Mouse (Mus musculus) myocyte (in vitro differentiated cells): Measurements from ENCODE around the gene Chd3.
A peak's percentile ranks its signal among the peaks of the same experiment; 100 is the strongest.

Experiments
- CEBPB ChIP-seq: IDR thresholded peaks from 2 replicates; pipeline ENCODE4 v1.6.1; 2011; ENCODE audit warnings: mild to moderate bottlenecking, moderate library complexity; ENCODE audit not compliant: poor library complexity, insufficient read depth, severe bottlenecking
- E2F4 ChIP-seq: IDR thresholded peaks from one replicate; pipeline ENCODE4 v1.6.1; 2011; ENCODE audit warnings: mild to moderate bottlenecking, control low read depth, moderate library complexity; ENCODE audit not compliant: insufficient read depth
- MAX ChIP-seq: IDR thresholded peaks from one replicate; pipeline ENCODE4 v1.6.1; 2011; ENCODE audit warnings: low read depth, mild to moderate bottlenecking, control low read depth
- MYOD1 ChIP-seq, 3 experiments: IDR thresholded peaks; one replicate each; pipeline ENCODE4 v1.6.1; 2011; ENCODE audit warnings: control low read depth in 2 of 3, low read depth in 2 of 3, mild to moderate bottlenecking in 2 of 3, moderate library complexity in 1 of 3; ENCODE audit not compliant: insufficient read length in 2 of 3, control insufficient read depth in 1 of 3
- MYOG ChIP-seq, 3 experiments: IDR thresholded peaks; one replicate each; pipeline ENCODE4 v1.6.1; 2011; ENCODE audit warnings: control low read depth in 2 of 3, low read depth in 2 of 3, mild to moderate bottlenecking in 2 of 3; ENCODE audit not compliant: insufficient read length in 2 of 3, control insufficient read depth in 1 of 3, insufficient read depth in 1 of 3
- POLR2A ChIP-seq: IDR thresholded peaks from one replicate; pipeline ENCODE4 v1.6.1; 2011; ENCODE audit warnings: low read depth, mild to moderate bottlenecking, control low read depth, moderate library complexity; ENCODE audit not compliant: insufficient read length
- POLR2AphosphoS2 ChIP-seq: IDR thresholded peaks from one replicate; pipeline ENCODE4 v1.6.1; 2011; ENCODE audit warnings: low read depth, control low read depth; ENCODE audit not compliant: insufficient read length
- REST ChIP-seq: IDR thresholded peaks from one replicate; pipeline ENCODE4 v1.6.1; 2011; ENCODE audit warnings: mild to moderate bottlenecking, control low read depth, moderate library complexity; ENCODE audit not compliant: insufficient read depth, insufficient read length
- SRF ChIP-seq: IDR thresholded peaks from one replicate; pipeline ENCODE4 v1.6.1; 2011; ENCODE audit warnings: low read depth; ENCODE audit not compliant: control insufficient read depth, insufficient read length
- TCF12 ChIP-seq: IDR thresholded peaks from one replicate; pipeline ENCODE4 v1.6.1; 2011; ENCODE audit warnings: mild to moderate bottlenecking, control low read depth; ENCODE audit not compliant: poor library complexity, insufficient read depth, severe bottlenecking
- TCF3 ChIP-seq: IDR thresholded peaks from one replicate; pipeline ENCODE4 v1.6.1; 2011; ENCODE audit warnings: low read depth, control low read depth; ENCODE audit not compliant: insufficient read length
- USF1 ChIP-seq: IDR thresholded peaks from one replicate; pipeline ENCODE4 v1.6.1; 2011; ENCODE audit warnings: low read depth, mild to moderate bottlenecking, control low read depth, moderate library complexity

GRCm38 (mm10) chr11:69408541-69409377 is 39.6 kb upstream of the Chd3 start:
- no peak for TF ChIP-seq CEBPB
- TF ChIP-seq USF1 = no peak
- no peak for TF ChIP-seq MYOG (IDR thresholded peaks at IDR 0.05; ENCODE audit: control insufficient read depth in 1 of 3, insufficient read depth in 1 of 3, insufficient read length in 2 of 3, low read depth in 2 of 3)
- TF ChIP-seq MAX = no peak
- peak; percentile 54 for TF ChIP-seq POLR2A
- no peak for TF ChIP-seq MYOD1 (IDR thresholded peaks at IDR 0.05; ENCODE audit: control insufficient read depth in 1 of 3, insufficient read length in 2 of 3, low read depth in 2 of 3)
- no peak for TF ChIP-seq E2F4
- no peak for TF ChIP-seq TCF12
- TF ChIP-seq REST = no peak
- peak; percentile 80 for TF ChIP-seq POLR2AphosphoS2
- TF ChIP-seq SRF = no peak
- no peak for TF ChIP-seq TCF3
